Mouse (Mus musculus): ENCODE measurements around the gene Limch1.
A peak's percentile ranks its signal among the peaks of the same experiment; 100 is the strongest.

Gene Limch1

DNA sequence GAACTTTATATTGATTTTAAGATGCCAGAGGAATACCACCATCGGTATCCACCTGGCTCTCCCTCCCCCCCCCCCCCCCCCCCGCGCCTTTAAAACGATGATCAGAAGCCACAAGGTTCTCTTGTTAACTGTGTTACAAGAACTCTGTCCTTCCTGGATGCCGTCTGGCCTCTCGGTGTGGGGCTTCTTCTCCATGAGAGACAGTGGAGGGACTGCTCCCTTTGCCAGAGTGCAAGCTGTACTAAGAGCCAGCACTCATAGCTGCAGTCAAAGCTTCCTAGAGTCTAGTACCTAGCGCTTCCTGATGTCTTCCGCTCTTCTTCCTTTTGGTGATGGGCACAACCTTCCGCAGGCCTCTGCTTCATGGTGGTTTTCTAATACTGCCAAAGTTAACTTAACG is 280.0 kb downstream of the Limch1 start:
- TF ChIP-seq CTCF (conservative IDR thresholded peaks at IDR 0.05; ENCODE audit: low read length), result no peak
- no peak for TF ChIP-seq NANOG (IDR thresholded peaks at IDR 0.05; ENCODE audit: borderline replicate concordance, low read length)
- TF ChIP-seq POU5F1 (IDR thresholded peaks at IDR 0.05; ENCODE audit: borderline replicate concordance, low read length), result no peak
- no peak overlapping the region for H3K4me3 ChIP-seq (replicated peaks; ENCODE audit: low read length)
- peaks cover 14% of the 10 kb centered on the region for H3K4me1 ChIP-seq (replicated peaks; ENCODE audit: low read depth, low read length)
- peaks cover 6% of the 10 kb centered on the region for H3K9me3 ChIP-seq (ENCODE audit: low read length)
- peaks cover 31% of the 10 kb centered on the region for H3K27me3 ChIP-seq (ENCODE audit: insufficient read depth, low read length)
- no peaks in the 10 kb centered on the region for H3K36me3 ChIP-seq (ENCODE audit: insufficient read depth, low read length)

DNA sequence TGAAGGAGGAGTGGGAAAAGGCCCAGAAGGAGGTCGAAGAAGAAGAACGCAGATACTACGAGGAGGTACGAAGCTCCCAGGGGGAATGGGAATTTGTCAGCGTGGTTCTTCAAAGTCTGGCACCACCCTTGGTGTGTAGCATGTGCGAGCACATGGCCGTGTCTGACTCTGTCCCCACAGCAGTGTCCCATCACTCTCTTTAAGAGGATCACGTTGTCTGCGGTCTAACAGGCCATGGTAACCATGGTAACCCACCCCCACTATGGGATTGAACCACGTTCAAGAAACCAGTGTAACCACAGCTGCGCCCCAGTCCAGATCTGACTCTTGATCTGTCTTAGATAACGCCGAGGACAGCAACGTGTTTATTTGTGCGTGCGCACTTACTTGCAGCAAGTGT is 283.2 kb downstream of the Limch1 start:
- Histone ChIP-seq H3K27me3 (ENCODE audit: insufficient read depth, low read length) (peaks cover 31% of the 10 kb centered on the region), H3K36me3 (ENCODE audit: insufficient read depth, low read length) (no peaks in the 10 kb centered on the region), H3K9me3 (ENCODE audit: low read length) (peaks cover 6% of the 10 kb centered on the region), H3K4me1 (replicated peaks; ENCODE audit: low read depth, low read length) (peaks cover 14% of the 10 kb centered on the region), H3K4me3 (replicated peaks; ENCODE audit: low read length) (no peak overlapping the region)
- TF ChIP-seq CTCF (conservative IDR thresholded peaks at IDR 0.05; ENCODE audit: low read length), result no peak
- TF ChIP-seq NANOG (IDR thresholded peaks at IDR 0.05; ENCODE audit: borderline replicate concordance, low read length), result no peak
- TF ChIP-seq POU5F1 (IDR thresholded peaks at IDR 0.05; ENCODE audit: borderline replicate concordance, low read length), result no peak

DNA sequence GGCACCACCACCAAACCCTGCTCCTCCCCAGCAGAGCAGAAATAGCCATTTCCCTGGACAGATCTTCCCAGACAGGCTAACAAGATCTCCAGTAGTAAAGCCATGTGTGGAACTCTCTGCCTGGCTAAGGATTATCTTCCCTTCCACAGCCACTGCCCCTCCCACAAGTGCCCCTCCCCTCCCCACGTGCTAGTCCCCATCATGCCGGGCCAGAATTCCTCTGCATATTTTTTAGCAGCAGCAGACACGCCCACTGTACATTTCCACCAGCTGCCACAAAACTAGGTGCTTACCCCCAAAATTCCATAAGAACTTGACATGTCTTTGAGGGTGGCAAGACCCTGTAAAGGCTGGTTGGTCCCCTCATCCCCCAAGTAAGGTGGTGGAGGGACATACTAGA is 284.3 kb downstream of the Limch1 start:
- Histone ChIP-seq H3K9me3 (ENCODE audit: low read length) (no peaks in the 10 kb centered on the region), H3K27me3 (ENCODE audit: insufficient read depth, low read length) (peaks cover 24% of the 10 kb centered on the region), H3K4me1 (replicated peaks; ENCODE audit: low read depth, low read length) (peaks cover 14% of the 10 kb centered on the region), H3K4me3 (replicated peaks; ENCODE audit: low read length) (no peak overlapping the region), H3K36me3 (ENCODE audit: insufficient read depth, low read length) (no peaks in the 10 kb centered on the region)
- TF ChIP-seq NANOG (IDR thresholded peaks at IDR 0.05; ENCODE audit: borderline replicate concordance, low read length) (no peak), CTCF (conservative IDR thresholded peaks at IDR 0.05; ENCODE audit: low read length) (no peak), POU5F1 (IDR thresholded peaks at IDR 0.05; ENCODE audit: borderline replicate concordance, low read length) (no peak)

DNA sequence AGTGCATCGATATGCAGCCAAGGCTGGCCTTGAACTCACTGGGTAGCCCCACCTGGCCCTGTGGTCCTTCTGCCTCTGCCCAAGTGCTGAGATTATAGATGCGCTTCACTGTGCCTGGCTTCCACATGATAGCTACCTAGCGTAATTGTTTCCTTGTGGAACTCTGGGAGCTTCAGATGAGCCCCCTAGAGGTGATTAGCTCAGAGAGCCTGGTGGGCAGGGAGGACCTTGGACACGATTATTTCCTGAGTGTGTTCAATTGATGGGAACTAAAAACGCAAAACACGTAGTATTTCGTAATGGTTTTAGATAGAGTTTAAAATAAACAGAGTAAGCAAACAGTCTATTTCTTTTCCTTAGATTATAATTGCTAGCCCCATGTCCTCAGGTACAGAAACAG is 287.0 kb downstream of the Limch1 start:
- Histone ChIP-seq H3K36me3 (ENCODE audit: insufficient read depth, low read length) (no peaks in the 10 kb centered on the region), H3K9me3 (ENCODE audit: low read length) (peaks cover 10% of the 10 kb centered on the region), H3K4me3 (replicated peaks; ENCODE audit: low read length) (no peak overlapping the region), H3K27me3 (ENCODE audit: insufficient read depth, low read length) (peaks cover 15% of the 10 kb centered on the region), H3K4me1 (replicated peaks; ENCODE audit: low read depth, low read length) (peaks cover 14% of the 10 kb centered on the region)
- TF ChIP-seq NANOG (IDR thresholded peaks at IDR 0.05; ENCODE audit: borderline replicate concordance, low read length) (no peak), POU5F1 (IDR thresholded peaks at IDR 0.05; ENCODE audit: borderline replicate concordance, low read length) (no peak), CTCF (conservative IDR thresholded peaks at IDR 0.05; ENCODE audit: low read length) (no peak)

DNA sequence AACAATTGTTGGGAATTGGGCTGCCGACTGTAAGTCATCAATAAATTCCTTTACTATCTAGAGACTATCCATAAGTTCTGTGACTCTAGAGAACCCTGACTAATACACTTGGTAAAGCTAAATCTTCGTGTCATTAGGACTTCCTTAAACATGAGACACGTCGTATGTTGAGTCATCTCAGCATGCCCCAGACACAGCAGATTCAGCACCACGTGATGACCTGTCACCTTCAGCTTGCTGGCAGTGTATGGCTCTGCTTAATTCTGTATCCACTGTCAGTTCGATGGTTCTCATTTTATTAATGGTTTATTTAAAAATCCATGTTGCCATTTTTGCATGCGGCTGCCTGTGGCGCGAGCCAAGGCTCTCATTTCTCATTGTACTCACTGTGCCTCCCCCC is 298.3 kb downstream of the Limch1 start:
- TF ChIP-seq NANOG (IDR thresholded peaks at IDR 0.05; ENCODE audit: borderline replicate concordance, low read length), result no peak
- TF ChIP-seq POU5F1 (IDR thresholded peaks at IDR 0.05; ENCODE audit: borderline replicate concordance, low read length), result no peak
- no peak for TF ChIP-seq CTCF (conservative IDR thresholded peaks at IDR 0.05; ENCODE audit: low read length)
- Histone ChIP-seq H3K27me3 (ENCODE audit: insufficient read depth, low read length) (peaks cover 6% of the 10 kb centered on the region), H3K4me3 (replicated peaks; ENCODE audit: low read length) (no peak overlapping the region), H3K4me1 (replicated peaks; ENCODE audit: low read depth, low read length) (peaks cover 8% of the 10 kb centered on the region; the same call in 1 of the 2 replicates), H3K9me3 (ENCODE audit: low read length) (no peaks in the 10 kb centered on the region), H3K36me3 (ENCODE audit: insufficient read depth, low read length) (no peaks in the 10 kb centered on the region)

DNA sequence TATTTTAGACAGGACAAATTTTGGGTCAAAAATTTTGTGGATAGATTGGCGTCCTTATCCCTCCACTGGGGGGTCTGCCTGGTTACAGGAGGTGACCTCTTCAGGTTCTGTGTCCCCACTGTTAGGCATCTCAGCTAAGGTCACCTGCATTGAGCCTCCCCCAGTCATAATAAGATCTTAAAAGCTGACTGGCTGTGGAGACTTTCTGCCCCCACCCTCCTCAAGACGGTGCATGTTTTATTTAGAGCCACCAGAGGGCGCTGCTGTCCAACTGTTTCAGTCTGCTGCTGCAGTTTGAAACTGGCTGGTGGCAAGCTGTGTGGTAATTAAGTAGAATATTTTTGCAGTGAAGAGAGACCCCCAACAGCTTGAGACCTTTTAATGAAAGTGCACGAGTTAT is 302.4 kb downstream of the Limch1 start:
- peaks cover 15% of the 10 kb centered on the region for H3K4me1 ChIP-seq (replicated peaks; ENCODE audit: low read depth, low read length)
- TF ChIP-seq NANOG (IDR thresholded peaks at IDR 0.05; ENCODE audit: borderline replicate concordance, low read length) (no peak), CTCF (conservative IDR thresholded peaks at IDR 0.05; ENCODE audit: low read length) (peak; percentile 66), POU5F1 (IDR thresholded peaks at IDR 0.05; ENCODE audit: borderline replicate concordance, low read length) (no peak)
- no peaks in the 10 kb centered on the region for H3K9me3 ChIP-seq (ENCODE audit: low read length)
- no peak overlapping the region for H3K4me3 ChIP-seq (replicated peaks; ENCODE audit: low read length)
- peaks cover 6% of the 10 kb centered on the region for H3K27me3 ChIP-seq (ENCODE audit: insufficient read depth, low read length)
- no peaks in the 10 kb centered on the region for H3K36me3 ChIP-seq (ENCODE audit: insufficient read depth, low read length)

DNA sequence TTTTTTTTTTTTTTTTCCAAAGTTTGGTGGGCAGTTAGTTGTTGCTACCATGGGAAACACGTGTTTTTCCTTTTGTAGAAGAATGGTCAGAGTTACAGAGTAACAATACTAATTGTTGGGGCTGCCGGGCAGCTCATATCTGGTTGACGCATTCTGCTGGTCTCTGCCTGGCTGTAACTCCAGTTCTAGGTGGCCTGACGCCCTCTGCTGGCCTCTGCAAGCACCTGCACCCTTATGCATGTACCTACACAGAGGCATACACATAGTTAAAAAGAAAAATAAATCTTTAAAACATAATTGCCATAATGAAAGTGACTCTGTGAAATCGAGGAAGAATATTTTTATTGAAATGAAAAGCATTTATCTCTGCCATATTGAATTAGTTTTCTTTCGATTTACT is 312.2 kb downstream of the Limch1 start:
- Histone ChIP-seq H3K27me3 (ENCODE audit: insufficient read depth, low read length) (peaks cover 28% of the 10 kb centered on the region), H3K4me3 (replicated peaks; ENCODE audit: low read length) (no peak overlapping the region), H3K36me3 (ENCODE audit: insufficient read depth, low read length) (no peaks in the 10 kb centered on the region), H3K9me3 (ENCODE audit: low read length) (no peaks in the 10 kb centered on the region), H3K4me1 (replicated peaks; ENCODE audit: low read depth, low read length) (peaks cover 6% of the 10 kb centered on the region)
- TF ChIP-seq POU5F1 (IDR thresholded peaks at IDR 0.05; ENCODE audit: borderline replicate concordance, low read length), result no peak
- peak; percentile 75 for TF ChIP-seq CTCF (conservative IDR thresholded peaks at IDR 0.05; ENCODE audit: low read length)

DNA sequence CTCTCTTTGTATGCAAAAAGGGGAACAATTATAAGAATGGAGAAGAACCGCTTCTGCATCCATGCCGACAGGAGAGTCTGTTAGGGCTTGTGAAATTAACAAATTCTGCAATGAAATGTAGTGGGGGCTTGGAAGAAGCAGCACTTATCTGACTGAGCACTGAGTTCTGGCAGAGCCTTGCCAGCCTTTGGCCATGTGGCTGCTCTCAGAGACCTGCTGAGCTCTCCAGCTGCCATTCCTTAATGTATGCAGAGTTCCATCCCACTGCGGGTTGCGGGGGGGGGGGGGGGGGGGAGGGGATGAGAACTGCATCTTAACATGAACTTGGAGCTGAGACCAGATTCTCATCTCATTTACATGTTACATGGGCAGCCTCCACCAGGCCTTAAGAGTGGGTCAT is 314.9 kb downstream of the Limch1 start:
- Histone ChIP-seq H3K9me3 (ENCODE audit: low read length) (no peaks in the 10 kb centered on the region), H3K4me1 (replicated peaks; ENCODE audit: low read depth, low read length) (0 out of 2 replicates have a peak, but pooled peaks cover under 1% of the 10 kb centered on the region), H3K36me3 (ENCODE audit: insufficient read depth, low read length) (no peaks in the 10 kb centered on the region), H3K4me3 (replicated peaks; ENCODE audit: low read length) (no peak overlapping the region), H3K27me3 (ENCODE audit: insufficient read depth, low read length) (peaks cover 22% of the 10 kb centered on the region)
- TF ChIP-seq NANOG (IDR thresholded peaks at IDR 0.05; ENCODE audit: borderline replicate concordance, low read length), result no peak
- TF ChIP-seq POU5F1 (IDR thresholded peaks at IDR 0.05; ENCODE audit: borderline replicate concordance, low read length), result no peak
- TF ChIP-seq CTCF (conservative IDR thresholded peaks at IDR 0.05; ENCODE audit: low read length), result no peak

DNA sequence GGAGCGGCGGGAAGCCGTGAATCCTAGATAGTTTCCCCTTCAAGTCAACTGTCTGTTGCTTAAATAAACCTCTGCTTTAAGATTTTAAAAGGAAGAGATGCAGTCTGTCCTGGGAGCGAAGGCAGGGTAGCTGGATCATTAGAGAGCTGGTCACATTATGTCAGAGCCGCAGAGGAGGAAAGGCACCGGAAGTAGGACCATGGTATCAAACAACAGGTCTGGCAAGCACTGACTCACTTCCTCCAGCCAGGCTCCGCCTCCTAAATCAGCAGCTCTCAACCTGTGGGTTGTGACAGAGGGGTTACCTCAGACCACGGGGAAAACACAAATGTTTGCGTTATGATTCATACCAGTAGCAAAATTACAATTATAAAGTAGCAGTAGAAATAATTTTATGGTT is 318.0 kb downstream of the Limch1 start:
- TF ChIP-seq NANOG (IDR thresholded peaks at IDR 0.05; ENCODE audit: borderline replicate concordance, low read length), result no peak
- TF ChIP-seq CTCF (conservative IDR thresholded peaks at IDR 0.05; ENCODE audit: low read length), result no peak
- TF ChIP-seq POU5F1 (IDR thresholded peaks at IDR 0.05; ENCODE audit: borderline replicate concordance, low read length), result no peak
- Histone ChIP-seq H3K4me1 (replicated peaks; ENCODE audit: low read depth, low read length) (no peaks in the 10 kb centered on the region), H3K36me3 (ENCODE audit: insufficient read depth, low read length) (no peaks in the 10 kb centered on the region), H3K27me3 (ENCODE audit: insufficient read depth, low read length) (peaks cover 11% of the 10 kb centered on the region), H3K4me3 (replicated peaks; ENCODE audit: low read length) (no peak overlapping the region), H3K9me3 (ENCODE audit: low read length) (peaks cover 6% of the 10 kb centered on the region)
